Mouse (Mus musculus) lung, adult 2 months (tissue): ENCODE data around the gene She.

Experiments used
- CTCF ChIP-seq: fragments of 200-500 bp; IDR thresholded peaks from 2 replicates; pipeline ENCODE4 v1.5.1; 2011; ENCODE audit warnings: mild to moderate bottlenecking, low read length, control low read depth; ENCODE audit not compliant: insufficient read depth
- POLR2A ChIP-seq: fragments of 200-500 bp; IDR thresholded peaks from 2 replicates; pipeline ENCODE4 v1.6.1; 2011; ENCODE audit warnings: low read depth, mild to moderate bottlenecking, control low read depth, low read length, borderline replicate concordance; ENCODE audit errors: extremely low read depth

DNA sequence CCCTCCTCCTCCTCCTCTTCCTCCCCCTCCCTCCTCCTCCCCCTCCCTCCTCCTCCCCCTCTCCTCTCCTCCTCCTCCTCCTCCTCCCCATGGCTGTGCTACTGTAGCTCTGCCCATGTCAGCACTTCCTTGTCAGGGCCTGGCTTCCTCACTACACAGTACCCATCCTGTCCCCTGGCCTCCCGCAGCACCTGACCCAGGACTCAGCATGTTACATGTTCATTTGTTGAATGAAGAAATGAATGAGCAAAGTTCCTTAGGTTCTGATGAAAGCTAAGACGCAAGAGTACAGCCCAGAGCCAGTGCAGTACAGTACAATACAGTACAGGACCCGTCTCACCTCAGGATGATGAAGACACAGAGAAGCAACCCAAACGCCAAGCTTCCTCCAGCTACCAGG, 45.3 kb downstream of the She start:
- TF ChIP-seq CTCF (no peak), POLR2A (no peak)
